Mouse (Mus musculus) thymus, adult 2 months (tissue): ENCODE results near the gene Mrpl10.

Experiments
- CTCF ChIP-seq: fragments of 200-500 bp; IDR thresholded peaks from 2 replicates; pipeline ENCODE4 v1.5.1; 2012; ENCODE audit warnings: mild to moderate bottlenecking, control low read depth, low read length, moderate library complexity, borderline replicate concordance; ENCODE audit not compliant: control insufficient read depth, poor library complexity, insufficient read depth; ENCODE audit errors: extremely low read depth
- POLR2A ChIP-seq: fragments of 200-500 bp; IDR thresholded peaks from 2 replicates; pipeline ENCODE4 v1.6.1; 2012; ENCODE audit warnings: mild to moderate bottlenecking, low read length, control low read depth, moderate library complexity; ENCODE audit not compliant: control insufficient read depth, poor library complexity, insufficient read depth; ENCODE audit errors: extremely low read depth

DNA sequence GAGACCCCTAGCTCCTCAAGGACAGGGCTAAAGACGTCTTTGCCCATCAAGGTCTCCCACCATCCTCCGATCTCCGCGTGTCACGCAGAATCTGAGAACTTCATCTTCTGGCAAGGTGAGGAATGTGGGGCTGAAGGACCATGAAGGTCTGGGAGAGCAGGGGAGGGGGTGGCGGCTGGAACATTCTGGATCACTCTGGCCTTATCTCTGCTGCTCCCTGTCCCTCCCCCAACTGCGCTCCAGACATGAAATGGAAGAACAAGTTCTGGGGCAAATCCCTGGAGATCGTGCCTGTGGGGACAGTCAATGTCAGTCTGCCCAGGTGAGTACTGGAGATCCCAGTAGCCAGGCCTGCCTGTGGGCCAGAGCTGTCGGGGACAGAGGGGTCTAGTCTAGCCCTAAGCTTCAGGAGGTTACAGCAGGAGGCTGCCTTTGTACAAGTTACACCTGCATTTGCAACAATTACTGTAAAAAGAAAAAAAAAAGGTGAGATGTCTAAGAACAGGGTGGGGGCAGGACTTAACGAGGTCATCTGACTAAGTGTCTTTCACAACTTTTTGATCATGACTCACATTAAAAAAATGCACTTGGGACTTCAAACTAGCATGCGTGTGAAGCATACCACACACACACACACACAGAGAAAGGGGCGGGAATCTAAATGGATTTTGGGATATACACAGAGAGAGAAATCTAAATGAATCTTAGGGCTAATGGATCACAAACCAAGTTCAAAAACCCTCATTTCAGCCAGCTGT is 24.4 kb downstream of the Mrpl10 start:
- TF ChIP-seq CTCF (no peak), POLR2A (no peak)
